Mouse (Mus musculus): ENCODE measurements at regions not wholly inside any gene's neighbourhood (a gene's known extent, or its start where the extent isn't known, plus 50 kb on each side); places are given as distances from the start of the nearest gene placed in this dataset.

GRCm38 (mm10) chr2:92733403-92733802, 133.9 kb downstream of the Chst1 start:
- no peak overlapping the region for H3K9ac ChIP-seq (ENCODE audit: low read depth, low read length, severe bottlenecking)
- ATAC-seq (ENCODE audit: low FRiP score, low read depth) (no peak), DNase-seq (ENCODE audit: low spot score) (no peak)
- no peaks in the 10 kb centered on the region for H3K9me3 ChIP-seq (ENCODE audit: control insufficient read depth, low read length)
- no peak overlapping the region for H3K4me2 ChIP-seq (replicated peaks; ENCODE audit: low read depth, low read length, severe bottlenecking)
- H3K4me1 ChIP-seq (ENCODE audit: control insufficient read depth, insufficient read depth, low read length): no peaks in the 10 kb centered on the region
- no peak overlapping the region for H3K27ac ChIP-seq (replicated peaks; ENCODE audit: low read depth, low read length)
- no peaks in the 10 kb centered on the region for H3K27me3 ChIP-seq (ENCODE audit: control insufficient read depth, insufficient read depth, low read length)
- WGBS: 100% methylated on average over 1 of the region's 1 CpGs
- no peak for TF ChIP-seq POLR2A (IDR thresholded peaks at IDR 0.05; ENCODE audit: borderline replicate concordance, extremely low read depth, insufficient read depth, insufficient read length)
- H3K4me3 ChIP-seq (replicated peaks; ENCODE audit: low read length): no peak overlapping the region
- H3K36me3 ChIP-seq (ENCODE audit: control insufficient read depth, insufficient read depth, low read length): no peaks in the 10 kb centered on the region

DNA sequence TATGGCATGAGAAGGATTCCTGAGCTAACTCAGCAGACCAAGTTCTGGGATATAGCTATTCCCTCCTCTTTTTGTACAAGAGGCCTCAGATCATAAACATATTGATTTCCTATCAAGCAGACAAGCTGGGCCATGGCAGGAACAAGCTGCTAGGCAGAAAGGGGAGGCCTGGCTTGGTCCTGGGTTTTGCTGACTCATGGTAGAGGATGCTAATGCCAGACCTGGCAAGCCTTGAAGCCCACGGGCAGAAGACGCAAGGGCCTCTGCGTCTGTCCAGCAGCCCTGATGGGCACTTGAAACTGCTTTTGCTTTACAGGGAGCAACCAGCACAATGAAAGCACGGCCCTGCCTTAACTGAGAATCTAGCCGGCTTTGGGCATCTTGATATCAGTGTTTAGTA, 136.3 kb downstream of the Chst1 start:
- Histone ChIP-seq H3K27me3 (ENCODE audit: control insufficient read depth, insufficient read depth, low read length) (no peaks in the 10 kb centered on the region), H3K4me3 (replicated peaks; ENCODE audit: low read length) (no peak overlapping the region), H3K27ac (replicated peaks; ENCODE audit: low read depth, low read length) (no peak overlapping the region), H3K9ac (ENCODE audit: low read depth, low read length, severe bottlenecking) (no peak overlapping the region), H3K9me3 (ENCODE audit: control insufficient read depth, low read length) (no peaks in the 10 kb centered on the region), H3K36me3 (ENCODE audit: control insufficient read depth, insufficient read depth, low read length) (no peaks in the 10 kb centered on the region), H3K4me1 (ENCODE audit: control insufficient read depth, insufficient read depth, low read length) (no peaks in the 10 kb centered on the region), H3K4me2 (replicated peaks; ENCODE audit: low read depth, low read length, severe bottlenecking) (no peak overlapping the region)
- DNase-seq (ENCODE audit: low spot score): no peak
- 73% methylated on average over 5 of the region's 5 CpGs for WGBS
- ATAC-seq (ENCODE audit: low FRiP score, low read depth): no peak
- no peak for TF ChIP-seq POLR2A (IDR thresholded peaks at IDR 0.05; ENCODE audit: borderline replicate concordance, extremely low read depth, insufficient read depth, insufficient read length)

GRCm38 (mm10) chr2:92737301-92737700, 137.8 kb downstream of the Chst1 start:
- Histone ChIP-seq H3K27ac (replicated peaks; ENCODE audit: low read depth, low read length) (no peak overlapping the region), H3K4me2 (replicated peaks; ENCODE audit: low read depth, low read length, severe bottlenecking) (no peak overlapping the region), H3K4me3 (replicated peaks; ENCODE audit: low read length) (no peak overlapping the region), H3K9ac (ENCODE audit: low read depth, low read length, severe bottlenecking) (no peak overlapping the region), H3K36me3 (ENCODE audit: control insufficient read depth, insufficient read depth, low read length) (no peaks in the 10 kb centered on the region), H3K27me3 (ENCODE audit: control insufficient read depth, insufficient read depth, low read length) (no peaks in the 10 kb centered on the region), H3K9me3 (ENCODE audit: control insufficient read depth, low read length) (no peaks in the 10 kb centered on the region), H3K4me1 (ENCODE audit: control insufficient read depth, insufficient read depth, low read length) (no peaks in the 10 kb centered on the region; the same call in 1 of the 2 replicates)
- ATAC-seq (ENCODE audit: low FRiP score, low read depth) (no peak), DNase-seq (ENCODE audit: low spot score) (no peak)
- 80% methylated on average over 1 of the region's 1 CpGs for WGBS
- no peak for TF ChIP-seq POLR2A (IDR thresholded peaks at IDR 0.05; ENCODE audit: borderline replicate concordance, extremely low read depth, insufficient read depth, insufficient read length)

DNA sequence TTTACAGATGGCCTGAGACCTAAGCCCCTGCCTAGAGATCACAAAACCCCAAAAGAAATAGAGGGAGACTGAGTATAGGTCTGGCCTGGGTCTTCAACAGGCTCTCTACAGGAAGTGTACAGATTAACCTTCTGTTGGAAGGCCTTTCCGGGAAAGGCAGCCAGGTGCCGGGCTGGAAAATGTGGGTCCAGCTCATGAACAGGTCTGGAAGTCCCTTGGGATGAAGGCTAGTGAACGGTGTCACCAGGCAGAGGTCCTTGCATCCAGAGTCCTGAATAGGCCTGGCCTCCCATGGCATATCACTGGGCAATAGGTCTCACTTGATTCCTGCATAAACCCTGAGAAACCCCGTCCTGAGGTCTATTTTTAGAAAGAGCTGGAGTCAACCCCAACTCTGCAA, 140.1 kb downstream of the Chst1 start:
- TF ChIP-seq POLR2A (IDR thresholded peaks at IDR 0.05; ENCODE audit: borderline replicate concordance, extremely low read depth, insufficient read depth, insufficient read length): no peak
- Histone ChIP-seq H3K4me3 (replicated peaks; ENCODE audit: low read length) (no peak overlapping the region), H3K4me1 (ENCODE audit: control insufficient read depth, insufficient read depth, low read length) (no peaks in the 10 kb centered on the region; the same call in 1 of the 2 replicates), H3K9me3 (ENCODE audit: control insufficient read depth, low read length) (no peaks in the 10 kb centered on the region), H3K9ac (ENCODE audit: low read depth, low read length, severe bottlenecking) (no peak overlapping the region), H3K4me2 (replicated peaks; ENCODE audit: low read depth, low read length, severe bottlenecking) (no peak overlapping the region), H3K27me3 (ENCODE audit: control insufficient read depth, insufficient read depth, low read length) (no peaks in the 10 kb centered on the region), H3K36me3 (ENCODE audit: control insufficient read depth, insufficient read depth, low read length) (no peaks in the 10 kb centered on the region), H3K27ac (replicated peaks; ENCODE audit: low read depth, low read length) (no peak overlapping the region)
- ATAC-seq (ENCODE audit: low FRiP score, low read depth) (no peak), DNase-seq (ENCODE audit: low spot score) (no peak)
- 80% methylated on average over 4 of the region's 4 CpGs for WGBS

DNA sequence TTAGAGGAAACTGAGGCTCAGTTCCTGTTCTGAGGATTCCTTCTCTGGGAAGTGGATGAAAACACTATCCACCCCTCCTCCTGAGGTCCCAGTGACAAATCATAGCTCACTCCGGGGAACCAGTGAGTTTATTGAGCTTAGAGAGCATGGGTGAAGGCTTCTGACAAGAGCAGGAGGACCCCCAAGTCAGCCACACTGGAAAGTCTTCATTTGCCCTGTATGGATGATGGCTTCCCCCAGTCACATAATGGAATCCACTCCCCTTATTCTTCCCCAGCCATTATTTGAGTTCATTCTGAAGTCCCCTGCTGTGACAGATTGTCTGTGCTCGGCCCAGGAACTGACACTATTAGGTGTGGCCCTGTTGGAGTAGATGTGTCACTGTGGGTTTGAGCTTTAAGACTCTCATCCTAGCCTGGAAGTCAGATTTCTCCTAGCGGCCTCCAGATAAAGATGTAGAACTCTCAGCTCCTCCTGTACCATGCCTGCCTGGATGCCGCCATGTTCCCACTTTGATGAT, 141.3 kb downstream of the Chst1 start:
- DNase-seq (ENCODE audit: low spot score): no peak
- no peaks in the 10 kb centered on the region for H3K9me3 ChIP-seq (ENCODE audit: control insufficient read depth, low read length)
- no peaks in the 10 kb centered on the region for H3K27me3 ChIP-seq (ENCODE audit: control insufficient read depth, insufficient read depth, low read length)
- 85% methylated on average over 4 of the region's 4 CpGs for WGBS
- no peak for TF ChIP-seq POLR2A (IDR thresholded peaks at IDR 0.05; ENCODE audit: borderline replicate concordance, extremely low read depth, insufficient read depth, insufficient read length)
- ATAC-seq (ENCODE audit: low FRiP score, low read depth): no peak
- H3K27ac ChIP-seq (replicated peaks; ENCODE audit: low read depth, low read length): no peak overlapping the region
- H3K9ac ChIP-seq (ENCODE audit: low read depth, low read length, severe bottlenecking): no peak overlapping the region
- H3K4me1 ChIP-seq (ENCODE audit: control insufficient read depth, insufficient read depth, low read length): no peaks in the 10 kb centered on the region; the same call in 1 of the 2 replicates
- H3K36me3 ChIP-seq (ENCODE audit: control insufficient read depth, insufficient read depth, low read length): no peaks in the 10 kb centered on the region
- H3K4me2 ChIP-seq (replicated peaks; ENCODE audit: low read depth, low read length, severe bottlenecking): no peak overlapping the region
- H3K4me3 ChIP-seq (replicated peaks; ENCODE audit: low read length): no peak overlapping the region

DNA sequence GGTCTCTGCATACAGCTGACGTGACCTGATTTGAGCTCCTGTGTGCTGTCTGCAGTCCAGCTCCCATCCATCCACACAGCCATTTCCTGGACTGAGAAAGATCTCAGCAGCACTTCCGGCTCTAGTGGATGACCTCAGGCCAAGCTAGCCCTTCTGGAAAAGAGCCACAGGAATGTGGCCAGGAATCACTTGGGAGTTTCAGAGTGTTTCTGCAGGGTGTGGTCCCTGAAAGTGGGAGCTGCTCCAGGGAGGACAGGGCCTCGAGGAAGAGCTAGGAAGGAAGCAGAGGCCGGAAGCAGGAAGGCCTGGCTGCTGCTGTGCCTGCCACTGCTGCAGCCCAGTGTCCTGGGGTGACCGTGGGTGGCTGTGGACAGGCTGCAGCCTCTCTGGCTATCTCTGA, 142.5 kb downstream of the Chst1 start:
- Histone ChIP-seq H3K9me3 (ENCODE audit: control insufficient read depth, low read length) (no peaks in the 10 kb centered on the region), H3K36me3 (ENCODE audit: control insufficient read depth, insufficient read depth, low read length) (no peaks in the 10 kb centered on the region), H3K4me3 (replicated peaks; ENCODE audit: low read length) (no peak overlapping the region), H3K27ac (replicated peaks; ENCODE audit: low read depth, low read length) (no peak overlapping the region), H3K4me2 (replicated peaks; ENCODE audit: low read depth, low read length, severe bottlenecking) (no peak overlapping the region), H3K9ac (ENCODE audit: low read depth, low read length, severe bottlenecking) (no peak overlapping the region), H3K27me3 (ENCODE audit: control insufficient read depth, insufficient read depth, low read length) (no peaks in the 10 kb centered on the region), H3K4me1 (ENCODE audit: control insufficient read depth, insufficient read depth, low read length) (no peaks in the 10 kb centered on the region; the same call in 1 of the 2 replicates)
- WGBS: 50% methylated on average over 5 of the region's 5 CpGs
- TF ChIP-seq POLR2A (IDR thresholded peaks at IDR 0.05; ENCODE audit: borderline replicate concordance, extremely low read depth, insufficient read depth, insufficient read length): no peak
- DNase-seq (ENCODE audit: low spot score): peak; percentile 47
- no peak for ATAC-seq (ENCODE audit: low FRiP score, low read depth)
